Mouse (Mus musculus) lung, postnatal 4 days (tissue): ENCODE results near the gene Lgals1.

ENCODE experiments used
- DNase-seq, 2 experiments: peaks; one replicate each; pipeline ENCODE4 v3.0.0; 2021

Lgals1 gene

DNA sequence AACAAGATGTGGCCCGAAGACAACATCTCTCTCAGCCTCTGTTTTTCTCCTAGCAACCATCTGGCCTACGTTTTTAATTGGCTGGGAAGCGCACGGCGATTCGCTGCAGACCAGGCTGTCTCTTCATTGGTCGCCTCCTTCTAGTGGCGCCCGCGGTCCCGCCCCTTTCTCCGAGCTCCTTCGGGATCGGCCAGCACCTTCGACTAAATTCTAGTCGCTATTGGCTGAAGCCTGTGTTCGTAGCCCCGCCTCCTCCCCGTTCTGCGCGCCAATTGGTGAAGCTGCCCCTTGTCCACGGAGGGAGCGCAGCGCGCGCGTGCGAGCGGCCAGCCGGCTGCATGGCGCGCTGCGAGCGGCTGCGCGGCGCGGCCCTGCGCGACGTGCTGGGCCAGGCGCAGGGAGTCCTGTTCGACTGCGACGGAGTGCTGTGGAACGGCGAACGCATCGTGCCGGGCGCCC lies 12.9 kb upstream of the Lgals1 start, which contains the start of gene Pdxp:
Gene Pdxp, plus strand, starts transcription at position 288 of the 459 bp plus-strand sequence.
- peak; percentile 95 to 98 for DNase-seq

DNA sequence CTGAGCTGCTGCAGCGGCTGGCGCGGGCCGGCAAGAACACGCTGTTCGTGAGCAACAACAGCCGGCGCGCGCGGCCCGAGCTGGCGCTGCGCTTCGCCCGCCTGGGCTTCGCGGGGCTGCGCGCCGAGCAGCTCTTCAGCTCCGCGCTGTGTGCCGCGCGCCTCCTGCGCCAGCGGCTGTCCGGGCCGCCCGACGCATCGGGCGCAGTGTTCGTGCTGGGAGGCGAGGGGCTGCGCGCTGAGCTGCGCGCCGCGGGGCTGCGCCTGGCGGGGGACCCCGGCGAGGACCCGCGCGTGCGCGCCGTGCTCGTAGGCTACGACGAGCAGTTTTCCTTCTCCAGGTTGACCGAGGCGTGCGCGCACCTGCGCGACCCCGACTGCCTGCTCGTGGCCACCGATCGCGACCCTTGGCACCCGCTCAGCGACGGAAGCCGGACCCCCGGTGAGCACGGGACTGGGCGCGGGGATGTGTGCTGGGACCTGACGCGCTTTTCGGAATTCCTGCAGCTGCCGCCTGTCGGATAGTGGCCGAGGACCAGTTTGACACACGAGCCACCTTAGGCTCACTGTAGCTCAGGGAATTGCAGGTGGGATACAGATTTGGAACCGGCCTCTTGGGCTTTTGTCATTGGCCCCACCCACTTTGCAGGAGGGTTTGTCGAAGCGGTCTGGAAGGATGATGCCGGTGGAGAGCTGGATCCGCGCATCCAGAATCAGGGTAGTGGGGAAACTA lies 12.3 kb upstream of the Lgals1 start:
- no peak for DNase-seq

DNA sequence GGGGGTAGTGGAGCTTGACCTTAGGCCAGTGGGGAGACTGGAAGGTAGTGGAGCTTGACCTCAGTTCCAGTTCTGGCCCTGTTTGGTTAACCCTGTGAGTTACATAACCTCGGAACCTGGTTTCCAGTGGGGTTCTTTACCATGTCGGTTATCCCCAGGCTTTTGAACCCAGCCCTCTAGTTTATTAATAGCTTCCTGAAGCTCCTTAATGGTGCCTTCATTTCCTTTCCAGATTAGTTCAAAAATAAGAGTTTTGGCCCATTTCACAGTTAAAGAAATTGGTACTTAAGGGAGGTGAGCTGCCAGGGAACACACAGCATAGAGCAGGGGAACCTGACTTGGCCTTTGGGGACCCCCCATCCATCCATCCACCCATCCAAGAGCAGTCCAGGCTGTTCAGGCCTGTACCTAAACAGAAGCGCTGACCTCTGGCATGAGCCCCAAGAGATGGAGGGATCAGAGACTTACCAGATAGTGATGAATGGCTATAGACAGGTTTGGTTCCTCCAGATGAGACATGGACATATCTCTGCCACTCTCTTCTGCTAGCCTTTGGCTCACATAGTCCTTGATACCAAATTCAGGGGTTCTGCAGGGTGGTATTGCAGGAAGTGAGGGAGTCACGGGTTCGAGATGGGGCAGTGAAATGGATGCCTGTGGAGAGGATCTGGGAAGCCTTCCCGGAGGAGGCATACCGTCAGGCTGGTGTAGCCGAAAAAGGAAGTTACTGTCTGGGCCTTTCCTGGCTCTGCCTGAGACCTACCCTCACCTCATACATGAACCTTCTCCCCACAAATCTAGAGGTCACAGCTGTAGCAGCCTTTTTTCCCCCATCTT lies 11.5 kb upstream of the Lgals1 start:
- no peak for DNase-seq

DNA sequence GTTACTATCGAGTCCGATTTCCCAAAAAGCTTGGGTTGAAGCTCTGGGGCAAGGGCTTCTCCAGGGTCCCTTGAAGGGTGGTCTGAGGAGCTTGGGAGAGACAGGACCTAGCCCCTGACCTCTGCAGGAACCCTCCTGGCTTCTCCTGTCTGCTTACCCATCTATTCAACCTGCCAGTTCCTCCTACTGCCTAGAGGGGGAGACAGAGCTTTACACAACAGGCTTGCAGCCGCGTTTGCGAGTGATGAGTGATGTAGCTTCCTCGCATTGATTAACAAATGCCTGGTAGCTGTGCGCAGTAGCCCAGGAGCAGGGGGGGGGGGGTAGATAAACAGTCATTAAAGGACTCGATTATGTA lies 10.9 kb upstream of the Lgals1 start:
- peak; percentile 66 to 78 for DNase-seq

DNA sequence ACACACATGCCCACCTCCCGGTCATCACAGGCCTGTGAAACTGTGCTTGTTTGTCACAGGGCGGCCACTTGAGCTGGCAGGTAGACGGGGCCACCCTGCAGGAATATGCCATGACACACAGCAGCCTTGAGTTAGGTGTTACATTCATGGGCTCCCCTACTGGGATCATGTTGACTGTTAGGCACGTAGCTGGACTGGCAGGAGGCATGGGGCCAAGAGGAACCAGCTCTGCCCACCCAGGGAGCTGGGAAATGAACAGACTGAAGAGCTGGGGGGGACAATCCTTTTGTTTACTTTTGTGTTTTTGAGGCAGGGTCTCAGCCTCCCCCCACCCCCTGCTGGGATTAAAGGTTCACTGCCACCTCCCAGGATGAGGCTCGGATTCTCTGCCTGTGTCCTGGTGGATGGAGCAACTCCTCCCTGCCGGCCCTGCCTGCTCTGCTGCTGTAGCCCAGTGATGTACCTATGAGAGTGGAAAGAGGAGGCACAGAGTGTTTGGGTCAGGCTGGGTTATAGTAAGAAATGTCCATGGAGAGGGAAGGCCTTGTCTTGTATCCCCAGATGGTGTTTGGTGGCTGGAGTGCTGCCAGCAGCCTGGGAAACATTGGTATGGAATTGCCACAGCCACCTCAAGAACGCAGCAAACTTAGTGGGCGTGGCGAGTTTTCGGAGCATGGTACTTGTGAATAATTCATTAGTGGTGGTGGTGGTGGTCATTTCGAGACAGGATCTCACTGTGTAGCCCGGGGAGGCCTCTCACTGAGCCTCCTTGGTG lies 10.3 kb upstream of the Lgals1 start:
- no peak for DNase-seq

DNA sequence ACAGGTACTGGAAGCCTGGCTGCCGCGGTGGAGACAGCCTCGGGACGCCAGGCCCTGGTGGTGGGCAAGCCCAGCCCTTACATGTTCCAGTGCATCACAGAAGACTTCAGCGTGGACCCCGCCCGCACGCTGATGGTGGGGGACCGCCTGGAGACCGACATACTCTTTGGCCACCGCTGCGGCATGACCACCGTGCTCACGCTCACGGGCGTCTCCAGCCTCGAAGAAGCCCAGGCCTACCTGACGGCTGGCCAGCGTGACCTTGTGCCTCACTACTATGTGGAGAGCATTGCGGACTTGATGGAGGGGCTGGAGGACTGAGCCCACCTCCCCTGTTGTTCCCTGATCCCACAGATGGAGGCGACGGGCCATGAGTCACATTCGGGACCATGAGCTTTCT lies 8.4 kb upstream of the Lgals1 start:
- DNase-seq = no peak

DNA sequence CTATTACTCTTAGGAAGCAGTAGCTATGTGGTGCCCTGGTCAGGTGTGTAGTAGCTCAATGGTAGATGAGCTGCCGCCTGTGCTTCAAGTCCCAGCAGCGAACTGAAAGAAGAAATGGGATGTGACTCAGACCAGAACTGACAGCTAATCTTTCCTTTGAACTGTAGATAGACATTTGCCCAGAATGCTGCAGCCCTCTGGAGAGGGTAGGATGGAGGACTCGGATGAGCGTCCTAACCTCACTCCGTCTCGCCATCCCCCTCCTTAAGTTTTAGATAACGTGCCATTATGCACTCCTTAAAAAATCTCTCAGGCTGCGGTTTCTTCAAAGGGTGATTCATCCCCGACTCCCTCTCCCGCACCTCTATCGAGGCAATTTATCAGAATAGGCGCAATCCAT lies 6.6 kb upstream of the Lgals1 start:
- no peak for DNase-seq

DNA sequence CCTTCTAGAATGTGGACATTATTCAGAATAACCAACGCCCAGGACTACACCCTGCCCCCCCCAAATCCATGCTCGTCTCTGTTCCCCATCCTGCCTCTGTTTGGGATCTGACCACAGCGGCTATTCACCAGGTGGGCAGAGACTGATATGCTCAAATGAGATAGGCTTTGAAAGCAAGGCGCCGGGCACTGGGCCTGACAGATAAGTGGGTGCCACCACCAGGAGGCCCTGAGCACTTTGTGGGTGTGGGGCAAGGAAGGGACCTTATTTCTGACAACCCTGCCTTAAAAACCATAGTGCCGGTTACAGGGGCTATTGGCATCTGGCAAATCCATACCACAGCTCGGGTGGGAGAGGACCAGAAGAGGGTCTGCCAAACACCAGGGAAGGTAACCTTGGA lies 3.8 kb upstream of the Lgals1 start:
- no peak for DNase-seq

DNA sequence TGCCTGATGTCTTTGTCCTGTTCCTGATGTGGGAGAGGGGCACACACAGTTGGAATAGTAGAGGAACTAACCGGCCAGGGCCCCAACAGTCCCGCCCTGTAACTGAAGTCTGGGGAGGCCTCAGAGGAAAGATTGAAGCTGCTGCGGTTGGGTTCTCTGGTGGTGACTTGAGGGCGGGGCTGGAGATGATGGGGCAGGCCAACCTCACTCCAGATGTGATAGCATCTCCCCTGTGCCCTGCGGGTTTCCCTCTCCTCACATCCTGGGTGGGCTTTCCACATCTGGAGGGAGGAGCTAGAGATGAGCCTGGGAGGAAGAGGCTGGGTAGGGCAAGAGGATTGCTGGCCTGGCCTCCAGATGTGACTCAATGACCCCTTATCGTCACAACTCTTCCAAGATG lies 2.9 kb upstream of the Lgals1 start:
- DNase-seq = peak in 1 of 2 experiments; percentile 50

DNA sequence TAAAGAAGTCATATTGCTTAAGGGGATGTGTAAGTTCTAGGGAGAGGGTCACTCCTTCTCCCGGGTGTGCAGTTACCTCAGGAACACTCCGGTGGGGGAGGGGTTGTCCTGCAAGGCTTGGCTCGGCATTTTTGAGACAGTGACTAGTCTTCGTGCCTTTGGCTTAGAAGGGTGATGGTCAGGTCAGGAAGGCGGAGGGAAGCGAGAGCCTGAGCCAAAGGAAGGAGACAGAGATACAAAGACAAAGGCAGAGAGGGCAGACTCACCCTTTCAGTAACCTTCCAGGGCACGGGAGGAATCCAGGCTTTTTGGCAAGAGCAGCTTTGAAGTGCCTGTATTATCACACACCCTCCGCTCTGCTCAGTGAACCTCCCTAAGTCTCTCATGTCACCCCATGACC lies 1.4 kb upstream of the Lgals1 start:
- DNase-seq = no peak

DNA sequence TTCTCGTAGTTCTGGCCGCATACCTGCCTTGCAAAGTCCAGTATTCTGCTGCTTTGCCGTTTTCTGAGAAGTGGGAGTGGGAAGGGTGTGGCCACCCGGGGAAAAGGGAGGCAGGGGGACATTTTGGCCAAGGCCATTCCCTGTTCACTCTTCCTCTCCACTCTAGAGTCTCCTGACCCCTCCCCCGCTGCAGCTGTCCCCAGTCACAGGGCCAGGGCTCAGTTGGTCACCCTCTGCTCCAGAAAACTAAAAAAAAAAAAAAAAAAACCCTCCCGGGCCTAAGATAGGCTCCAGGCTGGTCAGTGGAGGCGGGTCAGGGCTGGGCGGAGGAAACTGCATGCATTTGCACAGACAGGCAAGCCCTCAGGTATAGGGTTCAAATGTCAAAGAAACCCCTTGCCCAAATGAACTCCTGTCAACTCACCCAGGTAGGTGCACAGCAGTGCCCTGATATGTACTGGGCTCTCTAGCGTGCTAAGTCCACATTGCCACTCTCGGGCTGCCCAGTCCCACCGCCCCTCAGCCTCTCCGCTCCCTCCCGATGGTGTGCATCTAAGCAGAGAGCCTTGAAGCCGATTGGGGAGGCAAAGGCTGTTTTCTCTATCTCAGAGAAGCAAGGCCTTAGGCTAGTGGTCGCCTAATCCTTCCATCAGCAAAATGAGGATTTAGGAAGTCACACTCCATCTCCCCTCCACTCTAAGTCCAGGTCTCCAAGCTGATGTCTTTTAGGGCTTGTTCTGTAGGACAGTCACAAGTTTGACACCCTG lies 679 bp downstream of the Lgals1 start:
- DNase-seq = peak; percentile 51 to 58

DNA sequence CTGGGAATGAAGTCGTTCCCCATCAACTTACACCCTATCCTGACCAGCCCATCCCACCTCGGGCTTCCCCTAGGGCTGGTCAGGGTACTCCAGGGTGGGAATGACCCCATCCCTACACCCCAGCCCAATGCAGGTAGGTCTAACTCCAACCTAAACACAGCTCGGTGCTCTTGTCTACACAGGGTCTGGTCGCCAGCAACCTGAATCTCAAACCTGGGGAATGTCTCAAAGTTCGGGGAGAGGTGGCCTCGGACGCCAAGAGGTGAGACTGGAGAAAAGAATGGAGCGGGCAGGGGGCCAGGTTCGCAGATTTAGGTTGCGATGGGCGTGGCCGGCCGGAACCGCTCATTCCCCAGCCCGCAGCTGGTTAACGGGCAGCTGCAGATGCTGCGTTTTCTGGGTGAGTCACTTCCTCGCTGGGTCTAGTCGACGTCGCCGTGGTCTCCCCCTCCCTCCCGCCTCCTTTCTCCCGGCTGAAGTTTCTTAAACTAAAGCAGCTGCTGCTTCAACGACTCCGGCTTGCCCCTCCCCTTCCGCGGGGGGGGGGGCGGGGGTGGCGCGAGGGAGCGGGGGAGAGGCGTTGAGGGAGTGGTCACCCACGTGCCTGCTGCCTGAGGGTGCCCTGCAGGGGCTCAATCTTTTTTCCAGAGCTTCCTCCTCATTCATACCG lies 1.4 kb downstream of the Lgals1 start:
- peak; percentile 87 to 92 for DNase-seq

DNA sequence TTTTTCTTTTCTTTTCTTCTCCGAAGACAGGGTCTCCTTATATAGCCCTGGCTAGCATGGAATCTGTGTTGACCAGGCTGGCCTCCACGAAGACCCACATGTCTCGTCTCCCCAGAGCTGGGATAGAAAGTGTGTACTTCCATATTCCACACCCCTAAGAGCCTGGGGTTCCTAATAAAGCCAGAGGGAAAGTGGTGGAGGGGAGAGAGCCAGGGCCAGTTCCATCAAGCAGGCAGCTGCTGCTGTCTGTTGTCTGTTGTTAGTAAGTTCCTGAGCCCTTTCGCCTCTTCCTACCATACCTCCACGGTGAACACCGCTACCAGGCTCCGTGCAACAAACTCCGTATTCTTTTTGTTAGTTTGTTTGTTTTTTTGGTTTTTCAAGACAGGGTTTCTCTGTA lies 2.0 kb downstream of the Lgals1 start:
- peak in 1 of 2 experiments; percentile 14 for DNase-seq

DNA sequence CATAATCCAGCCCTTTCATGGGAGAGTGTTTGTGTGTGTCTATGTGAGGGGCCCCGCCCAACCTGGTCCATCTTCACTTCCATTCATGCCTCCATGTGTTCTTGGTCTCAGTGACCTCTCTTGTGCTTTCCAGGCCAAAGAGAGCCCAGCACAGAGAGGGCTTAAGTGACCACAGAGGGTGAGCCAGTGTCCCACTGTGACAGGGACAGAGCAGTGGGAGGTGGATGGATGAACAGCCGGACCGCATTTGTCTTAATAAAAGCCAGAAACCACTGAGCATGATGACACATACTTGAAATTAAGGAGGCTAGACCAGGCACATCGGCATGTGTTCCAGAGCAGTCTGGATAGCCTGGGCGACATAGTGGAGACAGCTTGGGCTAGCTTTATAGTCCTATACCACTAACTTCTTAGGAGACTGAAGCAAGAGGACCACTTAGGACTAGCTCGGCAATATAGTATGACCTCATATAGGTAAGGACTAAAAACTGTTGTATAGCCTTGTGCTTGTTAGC lies 3.7 kb downstream of the Lgals1 start:
- DNase-seq = no peak

DNA sequence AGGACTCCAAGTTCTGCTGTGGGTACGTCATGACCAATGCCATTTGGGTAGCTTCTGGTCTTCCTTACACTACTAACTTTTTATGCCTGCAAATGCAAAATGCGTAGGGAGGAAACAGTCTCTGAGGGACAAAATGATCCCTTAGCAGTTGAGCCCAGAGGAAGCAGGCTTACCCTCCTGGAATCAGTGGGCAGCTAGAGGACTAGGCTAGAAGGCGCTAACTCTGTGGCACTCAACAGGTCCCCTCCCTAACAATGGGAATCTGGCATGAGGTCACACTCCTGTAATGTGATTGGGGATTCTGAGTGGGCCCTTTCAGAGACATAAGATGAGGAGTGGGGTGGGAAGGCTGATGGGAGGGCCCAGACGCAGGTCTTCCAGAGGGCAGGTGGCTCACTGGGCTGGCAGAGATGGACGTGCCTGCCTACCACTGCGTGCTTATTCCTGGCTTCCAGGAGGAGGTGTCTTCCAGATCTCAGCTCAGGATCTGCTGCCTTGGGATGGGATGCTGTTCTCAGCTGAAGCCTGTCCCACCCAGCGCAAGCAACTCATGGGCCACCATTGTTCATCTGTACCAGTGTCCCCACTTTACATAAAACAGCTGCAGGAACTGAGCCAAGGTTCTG lies 4.4 kb downstream of the Lgals1 start:
- no peak for DNase-seq

DNA sequence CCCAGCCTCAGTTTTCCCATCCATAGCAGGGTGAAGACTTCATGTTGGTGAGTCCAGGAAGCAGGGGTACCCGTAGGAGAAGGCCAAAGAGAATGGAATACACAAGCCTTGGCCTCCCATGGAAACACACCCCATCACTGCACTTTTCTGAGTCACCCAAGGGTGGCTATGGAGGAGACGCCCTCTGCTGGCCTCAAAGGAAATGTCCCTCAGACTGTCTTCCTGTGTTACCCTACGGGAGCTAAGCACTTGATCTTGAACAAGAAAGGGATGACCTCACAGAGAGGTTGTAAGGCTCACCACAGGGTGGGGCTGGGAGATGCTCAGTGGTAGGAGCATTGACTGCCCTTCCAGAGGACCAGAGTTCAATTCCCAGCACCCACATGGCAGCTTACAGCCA lies 5.1 kb downstream of the Lgals1 start:
- DNase-seq = peak; percentile 64 to 78

DNA sequence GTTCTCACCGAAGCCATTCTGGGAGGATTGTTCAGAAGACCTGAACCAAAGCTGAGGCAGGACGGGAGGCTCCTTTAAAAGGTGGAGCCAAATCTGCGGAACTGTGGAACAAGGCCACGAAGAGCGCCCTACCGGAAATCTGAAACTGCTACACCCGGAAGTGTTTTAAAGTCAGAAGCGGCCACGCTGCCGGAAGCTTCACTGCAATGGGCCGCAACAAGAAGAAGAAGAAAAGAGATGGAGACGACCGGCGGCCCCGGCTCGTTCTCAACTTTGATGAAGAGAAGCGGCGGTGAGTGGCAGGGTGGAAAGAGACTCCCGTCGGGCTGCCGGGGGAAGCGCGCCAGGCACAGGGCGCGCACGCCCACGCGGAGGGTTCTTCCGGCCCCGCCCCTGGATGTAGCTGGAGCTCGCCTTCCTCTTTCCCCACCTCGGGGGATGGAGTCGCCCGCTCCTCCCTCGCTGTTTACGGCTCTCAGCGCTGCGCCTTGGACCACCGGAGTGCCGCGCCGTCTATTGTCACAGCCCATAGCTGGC lies 8.3 kb downstream of the Lgals1 start, which contains the start of gene Nol12:
Gene Nol12, plus strand, starts transcription at position 150 of the 537 bp plus-strand sequence.
- DNase-seq = peak; percentile 86 to 90

DNA sequence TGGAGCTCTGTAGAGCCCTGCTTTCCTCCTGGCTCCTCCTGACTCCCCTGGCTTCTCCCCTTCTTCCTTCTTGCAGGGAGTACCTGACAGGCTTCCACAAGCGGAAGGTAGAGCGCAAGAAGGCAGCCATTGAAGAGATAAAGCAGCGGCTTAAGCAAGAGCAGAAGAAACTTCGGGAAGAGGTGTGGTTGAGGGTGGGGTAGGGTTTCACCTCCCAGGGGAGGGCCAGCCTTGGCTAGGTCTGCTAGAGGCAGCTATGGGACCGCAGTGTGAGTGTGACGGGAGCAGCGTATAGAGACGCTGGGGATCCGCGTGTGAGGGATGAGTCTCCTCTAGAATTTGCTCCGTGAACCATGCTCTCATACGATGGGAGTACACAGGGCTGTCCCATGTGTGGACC lies 9.9 kb downstream of the Lgals1 start:
- DNase-seq = no peak

DNA sequence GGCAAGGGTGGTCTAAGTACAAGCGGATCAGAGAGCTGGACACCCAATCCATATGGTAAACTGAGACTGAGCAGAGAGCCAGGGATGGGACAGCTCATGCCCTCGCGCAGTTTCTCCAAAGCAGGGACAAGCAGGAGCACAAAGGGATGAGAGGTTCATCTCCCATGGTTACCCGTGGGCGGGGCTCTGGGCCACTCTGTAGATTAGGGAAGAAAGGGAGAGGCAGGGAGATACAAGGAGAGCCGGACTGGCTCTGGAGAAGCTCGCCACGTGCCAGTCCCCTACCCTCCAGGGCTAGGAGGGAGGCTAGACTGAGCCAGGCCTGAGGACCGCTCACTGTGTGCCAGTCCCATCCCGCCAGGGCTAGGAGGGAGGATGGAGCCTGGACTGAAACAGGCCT lies 10.8 kb downstream of the Lgals1 start:
- no peak for DNase-seq

DNA sequence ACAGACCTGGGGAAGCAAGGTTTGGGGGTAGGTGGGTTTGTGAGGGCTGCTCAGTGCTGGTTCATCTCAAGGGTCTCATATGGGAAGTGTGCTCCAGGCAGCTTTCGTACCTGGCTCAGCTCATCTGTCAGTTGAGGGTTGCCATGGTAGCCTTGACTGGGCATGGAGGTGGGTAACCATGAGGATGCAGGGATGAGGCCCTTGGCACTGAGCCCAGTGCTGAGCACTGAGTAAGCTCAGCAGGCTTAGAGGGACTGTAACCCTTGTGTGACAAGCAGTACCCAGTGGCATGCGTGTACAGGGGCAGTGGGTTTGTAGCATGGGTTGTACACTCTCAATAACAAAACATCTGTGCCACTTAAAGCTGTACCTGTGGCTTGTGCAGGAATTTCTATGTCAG lies 11.4 kb downstream of the Lgals1 start:
- no peak for DNase-seq

DNA sequence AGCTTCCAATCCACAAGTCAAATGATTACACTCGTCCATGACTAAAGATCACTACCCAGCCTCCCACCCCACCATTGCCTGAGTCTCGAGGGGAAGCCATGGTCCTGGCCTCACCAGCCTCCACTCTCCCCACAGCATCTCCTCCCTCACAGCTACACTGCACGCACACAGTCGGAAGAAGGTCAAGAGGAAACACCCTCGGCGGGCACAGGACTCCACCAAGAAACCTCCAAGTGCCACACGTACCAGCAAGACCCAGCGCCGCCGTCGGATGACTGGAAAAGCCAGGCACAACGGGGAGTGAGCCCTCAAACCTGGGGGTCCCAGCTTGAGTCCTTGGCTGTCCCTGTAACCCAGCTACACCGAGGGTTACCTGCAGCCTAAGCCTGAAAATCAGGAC lies 13.8 kb downstream of the Lgals1 start:
- no peak for DNase-seq
